Mouse (Mus musculus) urinary bladder, adult 18-20 months (tissue): ENCODE measurements around the gene Scrn1.

Experiments
- DNase-seq, 2 experiments: peaks; one replicate each; pipeline ENCODE4 v3.0.0; 2022; ENCODE audit warnings: low spot score in 2 of 2, mixed read lengths in 2 of 2

Gene Scrn1

GRCm38 (mm10) chr6:54566546-54566919 lies 244 bp upstream of the Scrn1 start:
- DNase-seq = no peak

GRCm38 (mm10) chr6:54565012-54565411 lies 1.3 kb downstream of the Scrn1 start:
- no peak for DNase-seq

GRCm38 (mm10) chr6:54564506-54564991 lies 1.7 kb downstream of the Scrn1 start:
- DNase-seq = no peak

GRCm38 (mm10) chr6:54563561-54563960 lies 2.7 kb downstream of the Scrn1 start:
- DNase-seq = no peak

- no peak for DNase-seq
These were observed 4.1 kb downstream of the Scrn1 start for GRCm38 (mm10) chr6:54562018-54562809.

- DNase-seq = no peak
These were observed 7.8 kb downstream of the Scrn1 start for GRCm38 (mm10) chr6:54558466-54558865.

- DNase-seq = no peak
These were observed 8.6 kb downstream of the Scrn1 start for GRCm38 (mm10) chr6:54557671-54558070.

GRCm38 (mm10) chr6:54555816-54556215 lies 10.5 kb downstream of the Scrn1 start:
- DNase-seq = no peak

- no peak for DNase-seq
These were observed 11.8 kb downstream of the Scrn1 start for GRCm38 (mm10) chr6:54554341-54555110.

GRCm38 (mm10) chr6:54553632-54554031 lies 12.7 kb downstream of the Scrn1 start:
- no peak for DNase-seq

- DNase-seq = no peak
These were observed 13.4 kb downstream of the Scrn1 start for GRCm38 (mm10) chr6:54552721-54553413.

GRCm38 (mm10) chr6:54550801-54551323 lies 15.4 kb downstream of the Scrn1 start:
- no peak for DNase-seq

- no peak for DNase-seq
These were observed 17.0 kb downstream of the Scrn1 start for GRCm38 (mm10) chr6:54549311-54549710.

GRCm38 (mm10) chr6:54548314-54549019 lies 17.8 kb downstream of the Scrn1 start:
- no peak for DNase-seq

GRCm38 (mm10) chr6:54543646-54544045 lies 22.6 kb downstream of the Scrn1 start:
- no peak for DNase-seq

GRCm38 (mm10) chr6:54542836-54543235 lies 23.5 kb downstream of the Scrn1 start:
- DNase-seq = no peak

GRCm38 (mm10) chr6:54540252-54540887 lies 25.9 kb downstream of the Scrn1 start:
- no peak for DNase-seq

- no peak for DNase-seq
These were observed 26.9 kb downstream of the Scrn1 start for GRCm38 (mm10) chr6:54539396-54539795.

GRCm38 (mm10) chr6:54538773-54539173 lies 27.5 kb downstream of the Scrn1 start:
- no peak for DNase-seq

GRCm38 (mm10) chr6:54537053-54537452 lies 29.2 kb downstream of the Scrn1 start:
- no peak for DNase-seq

- no peak for DNase-seq
These were observed 30.8 kb downstream of the Scrn1 start for GRCm38 (mm10) chr6:54535485-54535884.
